Mouse (Mus musculus) hindbrain, postnatal 0 days (tissue): ENCODE data around the gene Irf6. TPM values are rescaled to one million over a fixed set of nuclear protein-coding genes. Genes with fewer than 3 reads are reported as not detected.

Source experiments
- ATAC-seq: fragments of 200-750 bp; cut with Nextera tagmentation; 2 replicates; pipeline ENCODE4 v1.8.0; 2017; ENCODE audit warnings: mild to moderate bottlenecking, moderate TSS enrichment, moderate library complexity
- DNase-seq: peaks from one replicate; pipeline ENCODE4 v3.0.0-alpha.2; 2015; ENCODE audit warnings: low spot score
- H3K27ac ChIP-seq: fragments of 300-500 bp; sonication (generic); 2 replicates; pipeline ENCODE4 v1.5.1; 2014; ENCODE audit warnings: mild to moderate bottlenecking
- H3K27me3 ChIP-seq: fragments of 300-500 bp; sonication (generic); 2 replicates; pipeline ENCODE4 v1.6.1; 2014; ENCODE audit warnings: low read length, mixed read lengths; ENCODE audit not compliant: insufficient read depth
- H3K36me3 ChIP-seq: fragments of 300-500 bp; sonication (generic); 2 replicates; pipeline ENCODE4 v1.6.1; 2014; ENCODE audit warnings: low read length, mixed read lengths; ENCODE audit not compliant: insufficient read depth
- H3K4me1 ChIP-seq: fragments of 300-500 bp; sonication (generic); 2 replicates; pipeline ENCODE4 v1.6.1; 2014; ENCODE audit warnings: antibody characterized with exemption, low read length, mixed read lengths; ENCODE audit not compliant: insufficient read depth
- H3K4me2 ChIP-seq: fragments of 300-500 bp; sonication (generic); 2 replicates; pipeline ENCODE4 v1.6.1; 2014; ENCODE audit warnings: low read depth, mild to moderate bottlenecking, low read length, moderate library complexity, mixed read lengths
- H3K4me3 ChIP-seq: fragments of 300-500 bp; sonication (generic); 2 replicates; pipeline ENCODE4 v1.5.1; 2014; ENCODE audit warnings: low read length
- H3K9ac ChIP-seq: fragments of 300-500 bp; sonication (generic); replicated peaks from 2 replicates; pipeline ENCODE4 v1.6.1; 2014; ENCODE audit warnings: mild to moderate bottlenecking, low read length, moderate library complexity, mixed read lengths
- H3K9me3 ChIP-seq: fragments of 300-500 bp; sonication (generic); 2 replicates; pipeline ENCODE4 v1.6.1; 2016; ENCODE audit warnings: low read length, mixed read lengths
- CTCF ChIP-seq: IDR thresholded peaks from 2 replicates; pipeline ENCODE4 v1.5.1; 2016; ENCODE audit warnings: antibody characterized with exemption, control low read depth, low read depth
- WGBS: fragments of 180-500 bp; shearing (Covaris S2); extraction: QIAGEN DNeasy Blood & Tissue Kit; methylation state at CpG from one replicate; pipeline ENCODE4 v1.1.7; 2014; 5-methylcytosine and 5-hydroxymethylcytosine counted together
- polyA plus RNA-seq: library from polyadenylated mRNA; unstranded; fragments of >200 nt; fragmentation: Nextera tagmentation; extraction: Ambion mirVana; gene quantifications from 2 replicates; pipeline ENCODE4 v1.2.1, GENCODE M21; 2015
- total RNA-seq: library from RNA; depleted of rRNA; stranded (reverse); fragments of >200 nt; gene quantifications from 2 replicates; pipeline ENCODE4 v1.2.3, GENCODE M21; 2014

The Irf6 gene
- total and polyA plus RNA-seq, 2 experiments from 2014 or later = 0.44 to 0.78 TPM

DNA sequence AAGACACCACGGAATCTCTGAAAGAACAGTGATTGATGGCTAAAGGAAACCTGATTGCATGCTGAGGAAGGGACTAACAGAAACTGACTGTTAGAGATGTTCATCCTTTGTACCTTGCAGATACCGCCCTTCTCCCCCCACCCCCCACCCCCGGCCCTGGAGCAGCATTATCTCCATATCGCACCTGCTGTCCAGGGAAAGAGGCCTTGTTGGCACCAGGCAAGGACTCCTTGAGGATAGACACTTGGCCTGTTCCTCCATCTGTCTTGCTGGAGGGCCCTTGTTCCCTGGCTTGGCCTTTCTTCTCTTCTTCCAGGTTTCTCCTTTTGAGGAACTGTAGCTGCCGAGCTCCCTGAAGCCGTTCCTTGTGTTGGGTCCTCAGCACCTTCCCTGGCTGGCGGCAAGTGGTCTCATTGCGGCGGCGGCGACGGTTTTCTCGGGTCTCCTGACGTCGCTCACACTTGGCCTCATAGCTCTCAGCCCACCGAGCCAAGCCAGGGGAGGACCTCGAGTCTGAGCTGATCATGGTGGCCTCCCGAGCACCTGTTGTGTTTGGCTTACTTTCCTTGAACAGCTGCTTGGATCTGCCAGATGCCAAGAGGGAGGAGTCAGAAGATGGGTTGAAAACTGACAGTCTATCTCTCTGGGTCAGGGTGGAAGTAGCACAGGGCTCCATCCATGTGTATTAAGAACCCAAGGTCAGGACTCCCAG, 44.7 kb downstream of the Irf6 start:
- DNase-seq (no peak), ATAC-seq (peak; percentile 28; the same call in 1 of the 2 replicates)
- no peaks in the 10 kb centered on the region for H3K27me3 ChIP-seq
- 81% methylated on average over 18 of the region's 18 CpGs for WGBS
- no peak overlapping the region for H3K4me2 ChIP-seq
- no peak overlapping the region for H3K9ac ChIP-seq
- no peak overlapping the region for H3K27ac ChIP-seq
- H3K4me1 ChIP-seq = no peaks in the 10 kb centered on the region
- no peak for TF ChIP-seq CTCF
- no peaks in the 10 kb centered on the region for H3K36me3 ChIP-seq
- no peak overlapping the region for H3K4me3 ChIP-seq
- no peaks in the 10 kb centered on the region for H3K9me3 ChIP-seq

DNA sequence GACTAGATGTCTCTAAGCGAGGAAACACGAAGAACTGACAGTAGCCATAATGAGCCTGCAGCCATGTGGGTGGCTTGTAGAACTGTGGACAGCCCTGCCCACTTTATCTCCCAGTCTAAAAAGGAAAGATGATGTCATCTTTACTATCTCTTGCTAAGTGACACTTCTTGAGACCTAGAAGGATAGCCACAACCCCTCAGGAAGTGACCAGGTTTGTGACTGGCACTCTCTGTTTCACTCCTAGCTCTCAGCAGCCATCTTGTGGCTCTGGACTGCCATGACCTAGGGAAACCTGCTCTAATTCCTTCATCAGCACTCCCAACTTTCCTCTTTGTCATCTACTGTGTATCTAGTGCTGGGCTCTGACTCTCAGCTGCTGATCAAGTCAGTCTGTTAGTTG, 45.4 kb downstream of the Irf6 start:
- peak; percentile 33 for TF ChIP-seq CTCF
- H3K36me3 ChIP-seq = no peaks in the 10 kb centered on the region
- H3K4me1 ChIP-seq = no peaks in the 10 kb centered on the region
- H3K4me3 ChIP-seq = no peak overlapping the region
- no peak overlapping the region for H3K27ac ChIP-seq
- H3K9ac ChIP-seq = no peak overlapping the region
- WGBS = 97% methylated on average over 2 of the region's 2 CpGs
- DNase-seq = no peak
- no peaks in the 10 kb centered on the region for H3K9me3 ChIP-seq
- H3K4me2 ChIP-seq = no peak overlapping the region
- ATAC-seq = no peak
- no peaks in the 10 kb centered on the region for H3K27me3 ChIP-seq

DNA sequence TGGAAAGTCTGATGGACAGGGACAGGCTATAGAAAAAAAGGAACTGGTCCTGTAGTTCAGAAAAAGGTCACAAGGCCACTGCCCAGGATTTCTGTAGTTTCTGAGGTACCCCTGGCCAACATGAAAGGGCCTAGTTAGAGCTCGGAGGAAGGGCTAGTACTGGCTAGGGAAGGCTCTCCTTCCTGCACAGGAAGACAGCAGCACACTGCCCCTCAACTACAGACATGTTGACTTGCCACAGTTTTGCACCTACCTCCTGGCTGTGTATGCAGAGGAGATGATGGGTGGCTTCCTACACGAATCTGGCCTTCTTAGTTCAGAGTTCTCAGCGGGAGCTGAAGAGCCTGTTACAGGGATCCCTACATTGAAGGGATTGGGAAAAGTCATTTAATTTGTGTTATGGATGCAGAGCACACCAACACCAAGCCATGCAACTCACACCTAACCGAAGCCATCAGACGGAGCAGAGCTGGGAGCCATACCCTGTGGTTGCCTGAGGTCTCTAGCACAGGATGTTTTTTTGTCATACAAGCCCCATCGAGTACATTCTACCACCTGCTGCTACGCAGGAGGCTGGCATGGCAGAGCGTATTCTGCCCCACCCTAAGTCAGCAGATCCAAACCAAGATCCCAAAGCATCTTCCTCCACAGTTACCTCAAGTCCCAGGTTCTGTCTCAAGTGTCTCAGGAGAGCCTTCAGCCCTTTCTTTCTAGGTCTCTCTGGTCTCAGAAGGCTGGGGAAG, 47.9 kb downstream of the Irf6 start:
- H3K4me1 ChIP-seq = no peaks in the 10 kb centered on the region
- H3K27ac ChIP-seq = no peak overlapping the region
- H3K9me3 ChIP-seq = no peaks in the 10 kb centered on the region
- no peak for TF ChIP-seq CTCF
- WGBS = 83% methylated on average over 8 of the region's 8 CpGs
- no peak overlapping the region for H3K9ac ChIP-seq
- H3K36me3 ChIP-seq = no peaks in the 10 kb centered on the region
- H3K4me2 ChIP-seq = no peak overlapping the region
- no peak for ATAC-seq
- no peak for DNase-seq
- H3K27me3 ChIP-seq = no peaks in the 10 kb centered on the region
- H3K4me3 ChIP-seq = no peak overlapping the region

DNA sequence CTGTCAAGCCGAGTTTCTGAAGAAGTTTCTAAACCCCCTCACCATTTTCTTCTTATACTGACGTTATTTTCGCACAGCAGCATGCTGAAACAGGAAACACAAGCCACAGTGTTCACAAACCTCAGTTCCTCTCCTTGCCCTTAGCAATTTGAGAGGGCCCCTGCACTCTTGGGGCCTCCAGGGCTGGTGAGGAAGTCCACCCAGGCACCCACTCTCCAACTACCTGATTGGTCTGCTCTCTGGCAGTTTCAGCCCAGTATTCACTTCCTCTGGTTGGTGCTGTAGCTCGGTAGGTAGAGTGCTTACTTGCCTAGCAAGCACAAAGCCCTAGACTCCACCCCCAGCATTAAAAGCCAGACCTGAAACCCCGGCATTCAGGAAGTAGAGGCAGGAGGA, 48.5 kb downstream of the Irf6 start, which contains the start of gene Traf3ip3:
TSS of gene Traf3ip3 (minus strand) at position 321 of the 396 bp plus-strand sequence.
- no peak within 1 kb of the TSS for H3K4me2 ChIP-seq
- no peak within 1 kb of the TSS for H3K27ac ChIP-seq
- ATAC-seq = no peak
- no peak for DNase-seq
- no peaks in the 10 kb centered on the region for H3K9me3 ChIP-seq
- H3K9ac ChIP-seq = no peak within 1 kb of the TSS
- TF ChIP-seq CTCF = no peak
- no peak within 1 kb of the TSS for H3K4me3 ChIP-seq
- no peaks in the 10 kb centered on the region for H3K4me1 ChIP-seq
- 70% methylated on average over 5 of the region's 5 CpGs for WGBS
- no peaks in the 10 kb centered on the region for H3K36me3 ChIP-seq
- H3K27me3 ChIP-seq = no peaks in the 10 kb centered on the region

DNA sequence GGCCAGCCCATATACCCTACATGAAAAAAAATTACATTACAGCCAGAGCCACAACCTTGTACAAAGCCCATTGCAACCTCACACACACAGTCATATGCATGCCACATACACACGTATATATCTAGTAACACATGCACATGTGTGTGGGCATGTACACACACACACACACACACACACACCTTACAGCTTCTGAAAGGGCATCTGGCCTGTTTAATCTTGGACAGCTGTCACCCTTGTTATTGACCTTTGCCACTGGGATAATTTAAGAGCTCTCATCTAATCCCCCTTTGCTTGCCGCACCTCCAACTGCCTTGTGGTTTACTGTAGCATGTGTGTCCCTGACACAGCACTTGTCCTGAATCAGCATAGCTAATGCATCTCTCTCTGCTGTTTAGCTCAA, 50.9 kb downstream of the Irf6 start:
- H3K27me3 ChIP-seq = no peaks in the 10 kb centered on the region
- TF ChIP-seq CTCF = no peak
- WGBS = 89% methylated on average over 2 of the region's 2 CpGs
- no peak overlapping the region for H3K27ac ChIP-seq
- no peak overlapping the region for H3K4me2 ChIP-seq
- ATAC-seq = no peak
- H3K36me3 ChIP-seq = no peaks in the 10 kb centered on the region
- DNase-seq = no peak
- H3K9ac ChIP-seq = no peak overlapping the region
- no peak overlapping the region for H3K4me3 ChIP-seq
- no peaks in the 10 kb centered on the region for H3K4me1 ChIP-seq
- H3K9me3 ChIP-seq = no peaks in the 10 kb centered on the region

DNA sequence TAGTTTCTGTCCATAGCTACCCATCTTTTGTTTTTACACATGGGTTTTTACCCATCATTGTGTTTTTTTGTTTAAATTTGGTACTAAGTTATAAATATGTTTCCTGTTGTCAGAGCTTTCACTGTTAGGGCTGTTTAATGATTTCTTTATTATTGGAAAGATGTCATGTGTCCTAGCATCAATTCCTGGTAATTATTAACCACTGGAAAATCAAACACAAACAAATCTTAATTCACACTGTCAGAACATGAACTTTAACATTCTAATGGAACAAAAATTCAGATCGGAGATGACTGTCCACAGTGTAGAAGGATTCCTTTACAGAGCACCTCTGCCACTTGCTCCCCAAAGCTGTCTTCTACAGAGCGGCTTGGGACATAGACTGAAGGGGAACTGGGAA, 52.5 kb downstream of the Irf6 start:
- Histone ChIP-seq H3K4me1 (no peaks in the 10 kb centered on the region), H3K9me3 (no peaks in the 10 kb centered on the region), H3K36me3 (no peaks in the 10 kb centered on the region), H3K27ac (no peak overlapping the region), H3K4me2 (no peak overlapping the region), H3K27me3 (no peaks in the 10 kb centered on the region), H3K4me3 (no peak overlapping the region), H3K9ac (no peak overlapping the region)
- 96% methylated on average over 2 of the region's 2 CpGs for WGBS
- ATAC-seq = no peak
- no peak for TF ChIP-seq CTCF
- no peak for DNase-seq

DNA sequence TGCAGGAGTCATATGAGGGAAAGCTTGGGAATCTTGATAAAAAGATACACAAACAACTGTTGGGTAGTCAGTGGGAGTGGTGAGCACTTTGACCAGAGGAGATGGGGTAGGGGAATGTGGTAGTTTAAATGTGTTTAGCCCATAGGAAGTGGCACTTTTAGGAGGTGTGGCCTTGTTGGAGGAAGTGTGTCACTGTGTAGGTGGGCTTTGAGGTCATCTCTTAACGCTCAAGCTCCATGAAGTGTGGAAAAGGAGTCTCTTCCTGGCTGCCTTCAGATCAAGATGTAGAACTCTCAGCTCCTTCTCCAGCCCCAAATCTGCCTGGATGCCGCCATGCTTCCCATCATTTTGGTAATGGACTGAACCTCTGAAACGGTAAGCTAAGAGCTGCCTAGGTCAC, 54.6 kb downstream of the Irf6 start, which contains the start of gene Lamb3:
TSS of gene Lamb3 (plus strand) at position 197 of the 400 bp plus-strand sequence.
- 91% methylated on average over 3 of the region's 3 CpGs for WGBS
- ATAC-seq = no peak

More for the DNA sequence above, 54.6 kb downstream of the Irf6 start, which contains the start of gene Lamb3:
- Histone ChIP-seq H3K27ac (no peak within 1 kb of the TSS), H3K9ac (no peak within 1 kb of the TSS), H3K27me3 (no peaks in the 10 kb centered on the region), H3K4me1 (no peaks in the 10 kb centered on the region), H3K9me3 (no peaks in the 10 kb centered on the region), H3K4me2 (no peak within 1 kb of the TSS), H3K36me3 (no peaks in the 10 kb centered on the region), H3K4me3 (no peak within 1 kb of the TSS)
- no peak for TF ChIP-seq CTCF
- no peak for DNase-seq
